Comparison of ENCODE assay signal across 22 mouse cellular contexts in the genomic region with DNA sequence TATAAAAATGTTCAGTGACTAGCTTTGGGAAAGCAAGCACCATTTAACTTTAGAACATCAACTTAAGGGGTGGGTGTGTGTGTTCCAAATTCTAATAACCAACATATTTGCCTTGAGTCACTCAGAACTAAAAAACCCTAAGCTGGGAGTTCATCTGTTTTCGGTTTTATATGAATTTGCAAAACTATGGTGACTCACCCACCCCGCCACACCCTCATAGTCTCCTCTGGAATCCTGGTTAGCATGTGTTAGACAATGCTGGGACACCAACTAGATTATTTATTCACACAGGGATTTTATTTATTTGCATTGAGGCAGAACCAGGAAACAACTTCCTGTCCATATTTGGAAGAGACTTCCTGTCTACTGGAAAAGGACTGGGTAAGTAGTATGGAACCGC. TPM values are rescaled to one million over a fixed set of nuclear protein-coding genes. Genes with fewer than 3 reads are reported as not detected.
A peak's percentile ranks its signal among the peaks of the same experiment; 100 is the strongest.
DNase-seq lines count a peak whose midpoint lies in the region; ATAC-seq and TF ChIP-seq lines count a peak whose summit lies in the region.
"Had no signal": no experiment of that assay in that cellular context is flagged by ENCODE, and none has a peak within 500 bp of the region (broad histone marks: within the 10 kb centered on the region; RNA-seq: fewer than 3 reads in every experiment).

No protein-coding gene starts in this region.

- no peak for TF ChIP-seq POLR2A in heart, adult 2 months (IDR thresholded peaks at IDR 0.05; ENCODE audit: insufficient read depth, low read depth, low read length)

- no peak overlapping the region for H3K4me3 ChIP-seq in limb, embryonic 15.5 days
- no peak overlapping the region for H3K4me3 ChIP-seq in limb, embryonic 10.5 days
- no peak overlapping the region for H3K4me3 ChIP-seq in embryonic facial prominence, embryonic 15.5 days (replicated peaks)
- H3K4me3 ChIP-seq in heart, adult 2 months: no peak overlapping the region
- H3K4me3 ChIP-seq: embryonic facial prominence, embryonic 13.5 days; forebrain, embryonic 12.5 days; heart, embryonic 13.5 days had no signal

- no peaks in the 10 kb centered on the region for H3K36me3 ChIP-seq in limb, embryonic 15.5 days
- H3K36me3 ChIP-seq in limb, embryonic 10.5 days: no peaks in the 10 kb centered on the region
- no peaks in the 10 kb centered on the region for H3K36me3 ChIP-seq in embryonic facial prominence, embryonic 15.5 days
- H3K36me3 ChIP-seq in heart, adult 2 months (ENCODE audit: control insufficient read depth, insufficient read depth, low read length): no peaks in the 10 kb centered on the region
- H3K36me3 ChIP-seq: embryonic facial prominence, embryonic 13.5 days; forebrain, embryonic 12.5 days; heart, embryonic 13.5 days had no signal

- intact Hi-C loops in heart, adult 2 months (cut with DNase I): no loop called here

- ATAC-seq in limb, embryonic 15.5 days (ENCODE audit: insufficient number of reproducible peaks, low FRiP score, low TSS enrichment, low read depth): no peak
- peak; percentile 29; the same call in 1 of the 2 replicates for ATAC-seq in embryonic facial prominence, embryonic 15.5 days (ENCODE audit: insufficient number of reproducible peaks, low FRiP score, low TSS enrichment, low read depth)
- ATAC-seq: forebrain, postnatal 0 days; hindbrain, embryonic 16.5 days; inflammation-experienced regulatory T-cells, adult 6 months; intestine, postnatal 0 days had no signal

- no peak for DNase-seq in limb, embryonic 10.5 days (ENCODE audit: low spot score)
- DNase-seq in Muller cell, postnatal 12 days (ENCODE audit: inconsistent ontology term): peak; percentile 20
- DNase-seq in skeletal muscle tissue, adult 2 months (ENCODE audit: low read depth, low spot score): peak; percentile 48
- no peak for DNase-seq in heart, adult 2 months
- DNase-seq in adrenal gland, postnatal 14 days: no peak
- no peak for DNase-seq in lung, adult 18-20 months
- DNase-seq: adrenal gland, postnatal 25 days; cerebellum, adult 8-10 months; cerebellum, postnatal 14 days; forebrain, postnatal 0 days; heart, postnatal 36 days; kidney, adult 8-10 months had no signal

- TF ChIP-seq CTCF in heart, adult 2 months (IDR thresholded peaks at IDR 0.05): no peak

- H3K4me1 ChIP-seq in limb, embryonic 15.5 days: peaks cover 2% of the 10 kb centered on the region; the same call in 1 of the 2 replicates
- peaks cover 13% of the 10 kb centered on the region for H3K4me1 ChIP-seq in limb, embryonic 10.5 days
- H3K4me1 ChIP-seq in embryonic facial prominence, embryonic 15.5 days: peaks cover 12% of the 10 kb centered on the region; the same call in 1 of the 2 replicates
- H3K4me1 ChIP-seq in heart, adult 2 months (ENCODE audit: control insufficient read depth, insufficient read depth, low read length): no peaks in the 10 kb centered on the region
- H3K4me1 ChIP-seq: forebrain, embryonic 12.5 days; heart, embryonic 13.5 days had no signal

- no peaks in the 10 kb centered on the region for H3K79me2 ChIP-seq in heart, adult 2 months (replicated peaks; ENCODE audit: control insufficient read depth, insufficient read depth, low read length)

- no peak overlapping the region for H3K4me2 ChIP-seq in limb, embryonic 15.5 days
- no peak overlapping the region for H3K4me2 ChIP-seq in embryonic facial prominence, embryonic 15.5 days (replicated peaks)
- H3K4me2 ChIP-seq: embryonic facial prominence, embryonic 13.5 days; forebrain, embryonic 12.5 days; heart, embryonic 13.5 days had no signal

- no peaks in the 10 kb centered on the region for H3K27me3 ChIP-seq in limb, embryonic 15.5 days
- H3K27me3 ChIP-seq in limb, embryonic 10.5 days (ENCODE audit: low read depth, poor library complexity, severe bottlenecking): no peaks in the 10 kb centered on the region
- no peaks in the 10 kb centered on the region for H3K27me3 ChIP-seq in embryonic facial prominence, embryonic 15.5 days
- H3K27me3 ChIP-seq in heart, adult 2 months (ENCODE audit: control insufficient read depth, insufficient read depth, low read length): no peaks in the 10 kb centered on the region
- H3K27me3 ChIP-seq: CH12.LX; embryonic facial prominence, embryonic 13.5 days had no signal

- peak overlapping the region; percentile 63; the same call in 1 of the 2 replicates for H3K27ac ChIP-seq in limb, embryonic 15.5 days
- H3K27ac ChIP-seq in limb, embryonic 10.5 days: no peak overlapping the region
- peak overlapping the region; percentile 73; the same call in 1 of the 2 replicates for H3K27ac ChIP-seq in embryonic facial prominence, embryonic 15.5 days (replicated peaks)
- H3K27ac ChIP-seq in heart, adult 2 months: no peak overlapping the region
- H3K27ac ChIP-seq: embryonic facial prominence, embryonic 13.5 days; forebrain, embryonic 12.5 days; heart, embryonic 13.5 days had no signal

- no peak overlapping the region for H3K9ac ChIP-seq in limb, embryonic 15.5 days
- H3K9ac ChIP-seq in embryonic facial prominence, embryonic 15.5 days: no peak overlapping the region
- no peak overlapping the region for H3K9ac ChIP-seq in heart, adult 2 months (ENCODE audit: low read depth, low read length)
- H3K9ac ChIP-seq: embryonic facial prominence, embryonic 13.5 days; forebrain, embryonic 12.5 days; forebrain, postnatal 0 days; heart, embryonic 13.5 days had no signal

- no peak for TF ChIP-seq EP300 in heart, adult 2 months (IDR thresholded peaks at IDR 0.05; ENCODE audit: insufficient read depth, low read depth, low read length)

- WGBS in limb, embryonic 15.5 days: 74% methylated on average over 3 of the region's 3 CpGs
- 98% methylated on average over 3 of the region's 3 CpGs for WGBS in limb, embryonic 10.5 days
- WGBS in embryonic facial prominence, embryonic 15.5 days: 61% methylated on average over 3 of the region's 3 CpGs
- 94% methylated on average over 3 of the region's 3 CpGs for WGBS in heart, adult 2 months

- H3K9me3 ChIP-seq in limb, embryonic 15.5 days: no peaks in the 10 kb centered on the region
- no peaks in the 10 kb centered on the region for H3K9me3 ChIP-seq in limb, embryonic 10.5 days (replicated peaks)
- H3K9me3 ChIP-seq in embryonic facial prominence, embryonic 15.5 days (replicated peaks): no peaks in the 10 kb centered on the region
- H3K9me3 ChIP-seq: embryonic facial prominence, embryonic 13.5 days; forebrain, embryonic 12.5 days; heart, embryonic 13.5 days had no signal

RNA-seq across cellular contexts. Expression of a gene that starts 50.2 kb away (rescaled TPM):
- 1.2 and 1.3 TPM in 2 replicates for polyA plus RNA-seq in limb, embryonic 15.5 days (2015; fragmentation: Nextera tagmentation; extraction: Ambion mirVana)
- 1.8 and 2.0 TPM in 2 replicates for polyA plus RNA-seq in limb, embryonic 10.5 days (2016; fragmentation: Nextera tagmentation; extraction: Ambion mirVana)
- polyA plus RNA-seq in embryonic facial prominence, embryonic 15.5 days (2015; fragmentation: Nextera tagmentation; extraction: Ambion mirVana): 3.6 and 4.4 TPM in 2 replicates
- 10 to 100 TPM in 1 of 2 experiments, 1 to 10 TPM in 1; 9.8 to 12.2 TPM for total RNA-seq in heart, adult 2 months (2021)
- 6.8 and 13.8 TPM in 2 replicates for polyA plus RNA-seq in heart, adult 2 months (2012; rRNA removed)
- total RNA-seq in adrenal gland, postnatal 14 days (2021): 5.6 and 7.5 TPM in 2 replicates
- total RNA-seq: common myeloid progenitor, adult 5-6 weeks had no signal

Comparison
In these comparisons a context has a peak if more than half of its experiments do, and no peak if none do; other contexts are left out.
1. H3K27ac ChIP-seq: peak in limb, embryonic 15.5 days (single experiment) and embryonic facial prominence, embryonic 15.5 days (single experiment); none in limb, embryonic 10.5 days (single experiment) and heart, adult 2 months (single experiment).
2. DNase-seq: peak in Muller cell, postnatal 12 days (single experiment) and skeletal muscle tissue, adult 2 months (single experiment); none in limb, embryonic 10.5 days (single experiment), heart, adult 2 months (0 of 2), adrenal gland, postnatal 14 days (single experiment) and lung, adult 18-20 months (0 of 2).